Mouse (Mus musculus): ENCODE results near the gene 4930548H24Rik.

DNA sequence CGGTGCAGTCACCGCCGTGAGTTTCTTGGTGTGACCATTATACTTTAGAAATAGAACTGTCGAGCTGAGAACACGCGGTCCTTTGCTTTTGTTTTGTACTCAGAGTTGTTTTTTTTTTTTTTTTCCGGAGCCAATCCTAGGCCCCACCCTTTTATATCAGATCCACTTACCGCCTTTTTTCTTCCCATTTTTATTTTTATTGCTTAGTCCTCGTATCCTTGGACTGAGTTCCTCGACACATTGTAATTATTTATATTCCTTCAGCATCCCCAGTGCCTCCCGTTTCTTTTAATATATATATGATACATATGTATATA is 33.0 kb upstream of the 4930548H24Rik start:
- TF ChIP-seq POLR2A (IDR thresholded peaks at IDR 0.05; ENCODE audit: extremely low read depth, insufficient read depth, low read length) = no peak
- no peak for TF ChIP-seq CTCF (IDR thresholded peaks at IDR 0.05; ENCODE audit: low read depth, low read length)

All from liver, adult 2 months (tissue).